Mouse (Mus musculus): Measurements from ENCODE around the gene Hist1h2ad. TPM values are rescaled to one million over a fixed set of nuclear protein-coding genes. Genes with fewer than 3 reads are reported as not detected.
"Not testable (repeated sequence)": the region's sequence is repeated elsewhere in the genome, so short reads cannot be mapped to it uniquely, and the experiment has no call there.

Hist1h2ad gene
- polyA plus RNA-seq, 1 experiment from 2014 or later = 4.2 TPM

DNA sequence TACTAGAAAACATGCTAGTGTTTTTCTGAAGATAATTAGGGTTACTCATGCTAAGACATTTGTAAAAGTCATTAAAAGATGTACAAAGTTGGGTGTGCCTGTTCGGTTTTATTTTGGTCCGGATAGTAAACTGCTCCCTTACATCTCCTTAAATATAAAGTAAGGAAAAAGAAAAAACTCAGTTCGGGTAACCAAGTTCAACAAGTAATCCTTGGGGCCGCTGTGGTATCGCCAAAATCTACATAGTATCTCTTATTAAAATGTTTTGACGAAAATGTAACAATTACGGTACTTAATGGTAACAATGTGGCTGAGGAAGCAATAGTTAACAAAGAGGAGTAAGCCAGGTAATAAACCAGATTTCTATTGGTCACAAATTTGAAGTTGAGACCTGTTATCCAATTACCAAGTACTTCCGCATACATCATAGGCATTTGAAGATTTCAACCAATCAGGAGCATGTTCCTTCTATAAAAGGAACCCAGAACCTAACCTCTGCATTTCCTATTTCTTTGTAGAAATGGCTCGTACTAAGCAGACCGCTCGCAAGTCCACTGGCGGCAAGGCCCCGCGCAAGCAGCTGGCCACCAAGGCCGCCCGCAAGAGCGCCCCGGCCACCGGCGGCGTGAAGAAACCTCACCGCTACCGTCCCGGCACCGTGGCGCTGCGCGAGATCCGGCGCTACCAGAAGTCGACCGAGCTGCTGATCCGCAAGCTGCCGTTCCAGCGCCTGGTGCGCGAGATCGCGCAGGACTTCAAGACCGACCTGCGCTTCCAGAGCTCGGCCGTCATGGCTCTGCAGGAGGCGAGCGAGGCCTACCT lies 30.0 kb upstream of the Hist1h2ad start, which contains the start of gene Hist1h3f:
Gene Hist1h3f (plus strand): TSS at position 88 of the 822 bp plus-strand sequence.
- Histone ChIP-seq H3K36me3 (ENCODE audit: insufficient read depth) (no peaks in the 10 kb centered on the region), H3K9me3 (ENCODE audit: low read depth, low read length) (no peaks in the 10 kb centered on the region), H3K9ac (peak within 1 kb of the TSS; percentile 66), H3K27ac (ENCODE audit: low read depth) (peak within 1 kb of the TSS; percentile 96), H3K4me1 (ENCODE audit: insufficient read depth) (no peaks in the 10 kb centered on the region), H3K4me3 (ENCODE audit: low read depth, low read length) (peak within 1 kb of the TSS; percentile 44), H3K4me2 (peak within 1 kb of the TSS; percentile 86), H3K27me3 (ENCODE audit: insufficient read depth, low read length) (no peaks in the 10 kb centered on the region)
- peak; percentile 91 for ATAC-seq (ENCODE audit: insufficient read depth)
- peak; percentile 97 for DNase-seq
- under 1% methylated on average over 30 of the region's 45 CpGs for whole genome bisulfite sequencing
- TF ChIP-seq CTCF (IDR thresholded peaks at IDR 0.05; ENCODE audit: low read depth) = no peak

DNA sequence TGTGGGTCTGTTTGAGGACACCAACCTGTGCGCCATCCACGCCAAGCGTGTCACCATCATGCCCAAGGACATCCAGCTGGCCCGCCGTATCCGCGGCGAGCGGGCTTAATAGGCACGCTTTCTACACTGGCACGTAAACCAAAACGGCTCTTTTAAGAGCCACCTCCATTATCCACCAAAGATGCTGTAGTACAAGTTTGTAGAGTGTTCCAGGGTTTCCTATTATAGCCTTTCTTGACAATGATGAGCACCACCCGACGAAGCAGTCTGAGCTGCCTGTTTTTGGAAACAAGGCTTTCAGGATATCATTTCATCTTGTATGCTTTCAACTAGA lies 29.4 kb upstream of the Hist1h2ad start:
- H3K4me2 ChIP-seq = peak overlapping the region; percentile 86
- not testable (repeated sequence) for H3K4me1 ChIP-seq (ENCODE audit: insufficient read depth); H3K27me3 ChIP-seq (ENCODE audit: insufficient read depth, low read length); H3K9me3 ChIP-seq (ENCODE audit: low read depth, low read length); H3K36me3 ChIP-seq (ENCODE audit: insufficient read depth); DNase-seq
- H3K4me3 ChIP-seq (ENCODE audit: low read depth, low read length) = peak overlapping the region; percentile 36
- 0% methylated on average over 11 of the region's 14 CpGs for WGBS
- peak; percentile 0; the same call in 1 of the 2 replicates for ATAC-seq (ENCODE audit: insufficient read depth)
- peak overlapping the region; percentile 62 for H3K9ac ChIP-seq
- H3K27ac ChIP-seq (ENCODE audit: low read depth) = peak overlapping the region; percentile 96; the same call in 1 of the 2 replicates

DNA sequence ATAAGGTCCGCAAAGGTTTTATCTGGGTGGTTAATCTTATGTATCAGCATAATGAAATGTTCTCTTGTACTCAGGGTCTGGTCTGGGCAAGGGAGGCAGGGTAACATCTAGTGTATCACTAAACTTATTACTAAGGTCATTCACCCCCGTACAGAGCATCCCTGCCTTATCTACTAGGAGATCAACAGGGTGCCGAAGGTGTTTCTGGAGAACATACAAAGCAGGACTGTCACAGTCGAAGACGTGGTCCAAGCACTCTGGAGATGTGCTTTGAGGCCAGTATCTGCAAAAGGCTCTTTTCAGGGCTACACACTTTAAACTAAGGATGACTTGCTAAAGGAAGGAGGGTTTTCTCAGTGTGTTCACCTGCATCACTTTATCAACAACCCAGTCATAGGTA lies 27.5 kb upstream of the Hist1h2ad start:
- Histone ChIP-seq H3K27me3 (ENCODE audit: insufficient read depth, low read length) (no peaks in the 10 kb centered on the region), H3K4me1 (ENCODE audit: insufficient read depth) (no peaks in the 10 kb centered on the region; the same call in 1 of the 2 replicates), H3K27ac (ENCODE audit: low read depth) (peak overlapping the region; percentile 67; the same call in 1 of the 2 replicates), H3K9me3 (ENCODE audit: low read depth, low read length) (no peaks in the 10 kb centered on the region), H3K9ac (no peak overlapping the region), H3K4me3 (ENCODE audit: low read depth, low read length) (peak overlapping the region; percentile 6; the same call in 1 of the 2 replicates), H3K4me2 (peak overlapping the region; percentile 48; the same call in 1 of the 2 replicates), H3K36me3 (ENCODE audit: insufficient read depth) (no peaks in the 10 kb centered on the region)
- WGBS = 56% methylated on average over 5 of the region's 5 CpGs
- ATAC-seq (ENCODE audit: insufficient read depth) (no peak), DNase-seq (no peak)
- no peak for TF ChIP-seq CTCF (IDR thresholded peaks at IDR 0.05; ENCODE audit: low read depth)

DNA sequence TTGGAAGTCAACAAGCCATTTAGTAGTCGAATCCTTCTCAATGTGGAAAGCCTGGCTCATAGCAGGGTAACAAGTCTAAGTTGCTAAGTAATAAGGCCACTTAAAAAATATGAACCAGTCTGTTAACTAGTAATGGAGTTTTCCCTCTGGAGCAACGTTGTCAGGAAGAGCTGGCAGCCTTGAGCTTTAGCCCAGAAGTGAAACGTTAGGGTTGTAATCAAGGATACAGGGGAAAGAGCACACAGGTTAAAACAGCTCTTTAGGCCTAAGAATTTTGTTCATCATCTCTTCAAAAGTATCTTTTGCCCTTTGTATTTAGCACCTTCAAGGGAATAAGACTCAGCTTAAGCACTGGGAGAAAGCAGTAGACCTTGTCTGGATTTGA lies 23.4 kb upstream of the Hist1h2ad start:
- Histone ChIP-seq H3K36me3 (ENCODE audit: insufficient read depth) (no peaks in the 10 kb centered on the region), H3K4me1 (ENCODE audit: insufficient read depth) (peaks cover 4% of the 10 kb centered on the region; the same call in 1 of the 2 replicates), H3K4me3 (ENCODE audit: low read depth, low read length) (peak overlapping the region; percentile 46), H3K4me2 (peak overlapping the region; percentile 76), H3K27ac (ENCODE audit: low read depth) (peak overlapping the region; percentile 98), H3K9ac (peak overlapping the region; percentile 72), H3K27me3 (ENCODE audit: insufficient read depth, low read length) (no peaks in the 10 kb centered on the region), H3K9me3 (ENCODE audit: low read depth, low read length) (no peaks in the 10 kb centered on the region)
- DNase-seq (peak; percentile 68), ATAC-seq (ENCODE audit: insufficient read depth) (no peak)
- 2% methylated on average over 3 of the region's 3 CpGs for WGBS
- TF ChIP-seq CTCF (IDR thresholded peaks at IDR 0.05; ENCODE audit: low read depth) = no peak

DNA sequence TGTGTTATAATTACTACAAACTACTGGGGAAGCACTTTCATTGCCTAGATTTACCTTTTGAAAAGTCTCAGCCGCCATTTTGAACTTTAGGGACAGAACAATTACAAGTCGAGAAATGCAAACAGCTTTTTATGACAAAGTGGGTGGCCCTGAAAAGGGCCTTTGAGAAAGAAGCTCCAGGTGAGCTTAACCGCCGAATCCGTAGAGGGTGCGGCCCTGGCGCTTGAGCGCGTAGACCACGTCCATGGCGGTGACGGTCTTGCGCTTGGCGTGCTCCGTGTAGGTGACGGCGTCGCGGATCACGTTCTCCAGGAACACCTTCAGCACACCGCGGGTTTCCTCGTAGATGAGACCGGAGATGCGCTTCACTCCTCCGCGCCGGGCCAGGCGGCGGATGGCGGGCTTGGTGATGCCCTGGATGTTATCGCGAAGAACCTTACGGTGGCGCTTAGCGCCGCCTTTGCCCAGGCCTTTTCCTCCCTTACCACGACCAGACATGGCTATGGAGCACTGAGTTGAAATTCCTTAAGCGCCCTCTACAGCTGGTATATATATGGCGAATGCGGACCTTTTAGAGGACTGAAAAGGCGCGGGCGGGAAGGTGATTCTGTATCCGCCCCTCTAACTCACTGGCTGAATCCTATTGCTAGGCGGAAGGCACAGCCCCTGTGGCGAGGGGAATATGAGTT lies 22.9 kb upstream of the Hist1h2ad start, which contains the start of gene Hist1h4f:
Gene Hist1h4f (minus strand): TSS at position 503 of the 689 bp plus-strand sequence.
- Histone ChIP-seq H3K4me2 (peak within 1 kb of the TSS; percentile 76), H3K27ac (ENCODE audit: low read depth) (peak within 1 kb of the TSS; percentile 98), H3K4me3 (ENCODE audit: low read depth, low read length) (peak within 1 kb of the TSS; percentile 46), H3K9ac (peak within 1 kb of the TSS; percentile 72)
- H3K4me1 ChIP-seq (ENCODE audit: insufficient read depth); H3K36me3 ChIP-seq (ENCODE audit: insufficient read depth); H3K9me3 ChIP-seq (ENCODE audit: low read depth, low read length); H3K27me3 ChIP-seq (ENCODE audit: insufficient read depth, low read length): not testable (repeated sequence)
- DNase-seq (peak; percentile 98), ATAC-seq (ENCODE audit: insufficient read depth) (peak; percentile 82)
- under 1% methylated on average over 47 of the region's 47 CpGs for WGBS

DNA sequence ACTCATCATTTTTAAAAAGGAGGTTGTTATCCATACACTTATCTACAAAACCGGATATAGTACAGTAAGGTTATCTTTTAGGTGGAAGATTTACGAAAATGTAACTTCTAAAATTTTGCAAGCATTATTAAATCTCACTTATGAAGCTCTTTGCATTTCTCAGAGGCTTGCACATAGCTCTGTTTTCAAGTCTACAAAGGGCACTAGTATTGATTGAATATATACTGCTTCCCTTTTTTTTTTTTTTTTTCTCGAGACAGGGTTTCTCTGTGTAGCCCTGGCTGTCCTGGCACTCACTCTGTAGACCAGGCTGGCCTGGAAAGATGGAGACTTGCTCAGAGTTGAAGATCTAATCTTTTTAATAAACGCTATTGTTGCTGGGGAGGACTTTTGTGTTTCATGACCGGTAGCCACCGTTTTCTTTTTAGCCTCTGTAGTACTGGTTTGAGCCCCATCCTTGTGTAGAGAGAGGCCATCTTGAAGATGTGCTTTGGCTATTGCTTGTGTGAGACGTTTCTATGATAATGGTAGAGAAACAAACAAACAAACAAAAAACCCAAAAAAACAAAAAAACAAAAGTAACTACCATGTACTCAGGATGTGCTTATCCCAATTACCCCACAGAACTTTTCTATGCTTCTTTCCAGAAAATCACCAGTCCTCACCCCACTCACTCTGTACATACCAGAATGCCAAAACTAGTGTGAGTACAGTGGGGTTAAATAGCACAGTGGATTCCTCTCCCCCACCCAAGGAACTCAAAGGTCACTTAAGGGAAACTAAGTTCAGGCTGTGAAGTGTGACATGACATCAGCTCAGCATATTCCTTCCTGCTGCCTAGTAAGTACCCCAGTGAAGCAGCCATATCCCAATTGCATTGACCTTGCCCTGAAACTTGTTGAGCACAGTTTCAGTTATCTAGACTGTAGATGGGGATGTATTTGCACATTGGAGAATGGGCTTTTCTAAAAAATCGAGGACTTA lies 22.0 kb upstream of the Hist1h2ad start:
- WGBS = 38% methylated on average over 8 of the region's 8 CpGs
- H3K4me3 ChIP-seq (ENCODE audit: low read depth, low read length) = peak overlapping the region; percentile 46; the same call in 1 of the 2 replicates

More for the DNA sequence above, 22.0 kb upstream of the Hist1h2ad start:
- no peaks in the 10 kb centered on the region for H3K36me3 ChIP-seq (ENCODE audit: insufficient read depth)
- H3K27ac ChIP-seq (ENCODE audit: low read depth) = peak overlapping the region; percentile 98
- H3K27me3 ChIP-seq (ENCODE audit: insufficient read depth, low read length) = no peaks in the 10 kb centered on the region
- H3K9me3 ChIP-seq (ENCODE audit: low read depth, low read length) = no peaks in the 10 kb centered on the region
- ATAC-seq (ENCODE audit: insufficient read depth) (no peak), DNase-seq (no peak)
- TF ChIP-seq CTCF (IDR thresholded peaks at IDR 0.05; ENCODE audit: low read depth) = no peak
- peaks cover 8% of the 10 kb centered on the region for H3K4me1 ChIP-seq (ENCODE audit: insufficient read depth)
- peak overlapping the region; percentile 76 for H3K4me2 ChIP-seq
- H3K9ac ChIP-seq = peak overlapping the region; percentile 13

All from lung, embryonic 14.5 days (tissue).